28 mouse cellular contexts compared by ENCODE assay signal in the genomic region with DNA sequence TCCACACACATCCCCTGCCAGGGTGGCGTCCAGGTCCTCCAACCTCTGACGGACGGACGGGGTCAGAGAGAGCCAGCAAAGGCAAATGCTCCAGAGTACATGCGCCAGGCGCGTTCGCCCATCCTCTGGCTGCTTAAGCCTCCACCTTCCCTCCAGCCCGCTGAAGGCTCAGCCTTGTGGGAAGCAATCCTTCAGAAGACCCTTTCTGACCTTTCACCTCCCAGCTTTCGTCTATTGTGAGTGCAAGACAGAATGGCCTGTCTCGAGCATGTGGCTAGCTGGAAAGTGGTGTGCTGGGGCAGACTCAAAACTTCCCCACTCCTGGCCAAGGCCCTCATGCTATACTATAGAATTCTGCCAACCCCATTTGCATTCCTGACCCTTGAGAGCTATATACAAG. TPM values are rescaled to one million over a fixed set of nuclear protein-coding genes. Genes with fewer than 3 reads are reported as not detected.
DNase-seq lines count a peak whose midpoint lies in the region; ATAC-seq and TF ChIP-seq lines count a peak whose summit lies in the region.
"Had no signal": no experiment of that assay in that cellular context is flagged by ENCODE, and none has a peak within 500 bp of the region (broad histone marks: within the 10 kb centered on the region; RNA-seq: fewer than 3 reads in every experiment).

No protein-coding gene starts in this region.

- no peak overlapping the region for H3K9ac ChIP-seq in midbrain, embryonic 11.5 days (ENCODE audit: low read length)
- no peak overlapping the region for H3K9ac ChIP-seq in midbrain, embryonic 13.5 days (replicated peaks)
- H3K9ac ChIP-seq: embryonic facial prominence, embryonic 15.5 days; heart, embryonic 13.5 days; hindbrain, embryonic 15.5 days; limb, embryonic 12.5 days; liver, embryonic 13.5 days; lung, embryonic 14.5 days; neural tube, embryonic 15.5 days had no signal

- 28% methylated on average over 11 of the region's 11 CpGs for WGBS in midbrain, embryonic 11.5 days
- WGBS in midbrain, embryonic 13.5 days = 22% methylated on average over 11 of the region's 11 CpGs

- no peak overlapping the region for H3K4me2 ChIP-seq in midbrain, embryonic 11.5 days
- no peak overlapping the region for H3K4me2 ChIP-seq in midbrain, embryonic 13.5 days (replicated peaks)
- H3K4me2 ChIP-seq: embryonic facial prominence, embryonic 15.5 days; heart, embryonic 13.5 days; hindbrain, embryonic 15.5 days; limb, embryonic 12.5 days; liver, embryonic 13.5 days; lung, embryonic 14.5 days; neural tube, embryonic 15.5 days had no signal

- no peak for TF ChIP-seq CTCF in gastrocnemius, adult 2 months (IDR thresholded peaks at IDR 0.05)

- no peak overlapping the region for H3K4me3 ChIP-seq in gastrocnemius, adult 2 months
- H3K4me3 ChIP-seq in midbrain, embryonic 11.5 days (ENCODE audit: low read depth, low read length) = no peak overlapping the region
- H3K4me3 ChIP-seq in midbrain, embryonic 13.5 days (replicated peaks) = no peak overlapping the region
- H3K4me3 ChIP-seq: embryonic facial prominence, embryonic 15.5 days; heart, embryonic 13.5 days; hindbrain, embryonic 15.5 days; layer of hippocampus, adult 2 months; limb, embryonic 12.5 days; liver, embryonic 13.5 days; megakaryocyte, embryonic 14.5 days; neural tube, embryonic 15.5 days had no signal

- ATAC-seq in midbrain, embryonic 11.5 days (ENCODE audit: low FRiP score) = peak; percentile 61
- no peak for ATAC-seq in midbrain, embryonic 13.5 days
- ATAC-seq: intestine, embryonic 16.5 days had no signal

- H3K27me3 ChIP-seq in midbrain, embryonic 11.5 days (ENCODE audit: control insufficient read depth, insufficient read depth, low read length) = no peaks in the 10 kb centered on the region
- no peaks in the 10 kb centered on the region for H3K27me3 ChIP-seq in midbrain, embryonic 13.5 days
- H3K27me3 ChIP-seq: CH12.LX; embryonic facial prominence, embryonic 15.5 days; heart, embryonic 13.5 days; hindbrain, embryonic 15.5 days; limb, embryonic 12.5 days; liver, embryonic 13.5 days; megakaryocyte, embryonic 14.5 days; neural tube, embryonic 15.5 days had no signal

- no peak for DNase-seq in gastrocnemius, adult 2 months
- no peak for DNase-seq in gastrocnemius, adult 8-10 months (ENCODE audit: low spot score in 2 of 2)
- peak; percentile 89 for DNase-seq in midbrain, embryonic 11.5 days (ENCODE audit: low spot score, missing footprints)
- DNase-seq in embryo, embryonic 10.5 days (ENCODE audit: low spot score) = peak; percentile 74
- peak; percentile 27 for DNase-seq in mesoderm, embryonic 11.5 days (ENCODE audit: low read depth, low spot score)
- no peak for DNase-seq in layer of hippocampus, adult 8-10 months (ENCODE audit: low spot score in 2 of 2)
- DNase-seq: adrenal gland, postnatal 14 days; B cell, adult 2 months; cerebellum, adult 9-10 months; gastrocnemius, postnatal 25 days; heart, adult 18-20 months; heart, postnatal 14 days; kidney, adult 9 months; layer of hippocampus, postnatal 36 days; liver, embryonic 13.5 days; lung, embryonic 14.5 days; thymus, adult 18-20 months; thymus, postnatal 4 days had no signal

- H3K36me3 ChIP-seq in midbrain, embryonic 11.5 days (ENCODE audit: control insufficient read depth, insufficient read depth, low read length) = no peaks in the 10 kb centered on the region
- H3K36me3 ChIP-seq in midbrain, embryonic 13.5 days = peaks cover 19% of the 10 kb centered on the region

- no peaks in the 10 kb centered on the region for H3K9me3 ChIP-seq in midbrain, embryonic 11.5 days (ENCODE audit: control insufficient read depth, low read length)
- H3K9me3 ChIP-seq in midbrain, embryonic 13.5 days = no peaks in the 10 kb centered on the region
- H3K9me3 ChIP-seq: embryonic facial prominence, embryonic 15.5 days; heart, embryonic 13.5 days; hindbrain, embryonic 15.5 days; limb, embryonic 12.5 days; liver, embryonic 13.5 days; megakaryocyte, embryonic 14.5 days; neural tube, embryonic 15.5 days had no signal

- H3K4me1 ChIP-seq in midbrain, embryonic 11.5 days (ENCODE audit: control insufficient read depth, insufficient read depth, low read length) = peaks cover 25% of the 10 kb centered on the region
- peaks cover 38% of the 10 kb centered on the region for H3K4me1 ChIP-seq in midbrain, embryonic 13.5 days (replicated peaks)

- peak overlapping the region; percentile 16; the same call in 1 of the 2 replicates for H3K27ac ChIP-seq in gastrocnemius, adult 2 months
- H3K27ac ChIP-seq in midbrain, embryonic 11.5 days (ENCODE audit: low read depth, low read length) = no peak overlapping the region
- no peak overlapping the region for H3K27ac ChIP-seq in midbrain, embryonic 13.5 days
- H3K27ac ChIP-seq: embryonic facial prominence, embryonic 15.5 days; heart, embryonic 13.5 days; hindbrain, embryonic 15.5 days; liver, embryonic 13.5 days; neural tube, embryonic 15.5 days had no signal

- intact Hi-C loops in gastrocnemius, adult 2 months (cut with DNase I) = loop anchor here (5.0 kb wide), 1 partner anchor 48 kb away; no protein-coding TSS in a partner anchor

RNA-seq across cellular contexts. Expression of gene N4bp1, which starts 30.4 kb away (rescaled TPM):
- 10 to 100 TPM; 16.6 to 18.2 TPM for total RNA-seq in gastrocnemius, adult 2 months (2021)
- 10 to 100 TPM; 16.6 to 18.9 (median 18.1) TPM for total RNA-seq in gastrocnemius, adult 8-10 months (2022)
- 10.2 and 10.8 TPM in 2 replicates for polyA plus RNA-seq in midbrain, embryonic 11.5 days (2014; fragmentation: Nextera tagmentation; extraction: Ambion mirVana)
- 10.7 and 11.4 TPM in 2 replicates for polyA plus RNA-seq in midbrain, embryonic 13.5 days (2015; fragmentation: Nextera tagmentation; extraction: Ambion mirVana)
- total RNA-seq in layer of hippocampus, adult 8-10 months (2022) = 10 to 100 TPM; 36.7 to 46.5 (median 44.0) TPM

Comparison
In these comparisons a context has a peak if more than half of its experiments do, and no peak if none do; other contexts are left out.
1. DNase-seq: peak in midbrain, embryonic 11.5 days (single experiment), embryo, embryonic 10.5 days (single experiment) and mesoderm, embryonic 11.5 days (single experiment); none in gastrocnemius, adult 2 months (single experiment), gastrocnemius, adult 8-10 months (0 of 2) and layer of hippocampus, adult 8-10 months (0 of 2).